Mouse (Mus musculus): ENCODE measurements around the gene Cyb5r3. TPM values are rescaled to one million over a fixed set of nuclear protein-coding genes. Genes with fewer than 3 reads are reported as not detected.

Cyb5r3 gene
- 197 and 230 TPM in 2 replicates for polyA plus RNA-seq (2012; rRNA removed)

- Histone ChIP-seq H3K27me3 (replicated peaks; ENCODE audit: control insufficient read depth, insufficient read depth, low read length) (no peaks in the 10 kb centered on the region), H3K4me3 (ENCODE audit: insufficient read depth, low read depth, low read length) (peak within 1 kb of the TSS; percentile 71), H3K36me3 (ENCODE audit: control insufficient read depth, insufficient read depth, low read length) (no peaks in the 10 kb centered on the region), H3K4me1 (ENCODE audit: control insufficient read depth, insufficient read depth, low read length) (peaks cover 26% of the 10 kb centered on the region), H3K27ac (ENCODE audit: insufficient read depth, low read depth, low read length) (peak within 1 kb of the TSS; percentile 77)
- 25% methylated on average over 28 of the region's 28 CpGs for WGBS
- no peak for TF ChIP-seq CTCF (conservative IDR thresholded peaks at IDR 0.05; ENCODE audit: insufficient read depth, insufficient read length, low read depth, low read length)
- peak; percentile 92 for DNase-seq
Measured at GRCm38 (mm10) chr15:83172492-83173429, at the start of gene Cyb5r3. Gene Cyb5r3 (minus strand): TSS chr15:83172592.

GRCm38 (mm10) chr15:83221721-83222120 is 49.3 kb upstream of the Cyb5r3 start:
- 77% methylated on average over 4 of the region's 4 CpGs for WGBS
- Histone ChIP-seq H3K27me3 (replicated peaks; ENCODE audit: control insufficient read depth, insufficient read depth, low read length) (no peaks in the 10 kb centered on the region), H3K36me3 (ENCODE audit: control insufficient read depth, insufficient read depth, low read length) (no peaks in the 10 kb centered on the region), H3K27ac (ENCODE audit: insufficient read depth, low read depth, low read length) (peak overlapping the region; percentile 15; the same call in 1 of the 2 replicates), H3K4me3 (ENCODE audit: insufficient read depth, low read depth, low read length) (no peak overlapping the region), H3K4me1 (ENCODE audit: control insufficient read depth, insufficient read depth, low read length) (peaks cover 19% of the 10 kb centered on the region)
- TF ChIP-seq CTCF (conservative IDR thresholded peaks at IDR 0.05; ENCODE audit: insufficient read depth, insufficient read length, low read depth, low read length) (no peak), POLR2A (IDR thresholded peaks at IDR 0.05; ENCODE audit: low read depth, low read length) (no peak)
- peak; percentile 36 for DNase-seq

GRCm38 (mm10) chr15:83220368-83221013 is 48.1 kb upstream of the Cyb5r3 start:
- no peaks in the 10 kb centered on the region for H3K36me3 ChIP-seq (ENCODE audit: control insufficient read depth, insufficient read depth, low read length)
- H3K27ac ChIP-seq (ENCODE audit: insufficient read depth, low read depth, low read length) = peak overlapping the region; percentile 49
- H3K4me1 ChIP-seq (ENCODE audit: control insufficient read depth, insufficient read depth, low read length) = peaks cover 19% of the 10 kb centered on the region
- H3K4me3 ChIP-seq (ENCODE audit: insufficient read depth, low read depth, low read length) = no peak overlapping the region
- whole genome bisulfite sequencing = 46% methylated on average over 9 of the region's 9 CpGs
- TF ChIP-seq POLR2A (IDR thresholded peaks at IDR 0.05; ENCODE audit: low read depth, low read length) (no peak), CTCF (conservative IDR thresholded peaks at IDR 0.05; ENCODE audit: insufficient read depth, insufficient read length, low read depth, low read length) (no peak)
- DNase-seq = peak; percentile 54
- no peaks in the 10 kb centered on the region for H3K27me3 ChIP-seq (replicated peaks; ENCODE audit: control insufficient read depth, insufficient read depth, low read length)

- Histone ChIP-seq H3K36me3 (ENCODE audit: control insufficient read depth, insufficient read depth, low read length) (no peaks in the 10 kb centered on the region), H3K4me3 (ENCODE audit: insufficient read depth, low read depth, low read length) (no peak overlapping the region), H3K27me3 (replicated peaks; ENCODE audit: control insufficient read depth, insufficient read depth, low read length) (no peaks in the 10 kb centered on the region), H3K27ac (ENCODE audit: insufficient read depth, low read depth, low read length) (peak overlapping the region; percentile 71), H3K4me1 (ENCODE audit: control insufficient read depth, insufficient read depth, low read length) (no peaks in the 10 kb centered on the region; the same call in 1 of the 2 replicates)
- 53% methylated on average over 5 of the region's 5 CpGs for WGBS
- DNase-seq = no peak
- no peak for TF ChIP-seq POLR2A (IDR thresholded peaks at IDR 0.05; ENCODE audit: low read depth, low read length)
- no peak for TF ChIP-seq CTCF (conservative IDR thresholded peaks at IDR 0.05; ENCODE audit: insufficient read depth, insufficient read length, low read depth, low read length)
Measured at GRCm38 (mm10) chr15:83215322-83216216, 43.2 kb upstream of the Cyb5r3 start.

- TF ChIP-seq CTCF (conservative IDR thresholded peaks at IDR 0.05; ENCODE audit: insufficient read depth, insufficient read length, low read depth, low read length) (peak; percentile 45), POLR2A (IDR thresholded peaks at IDR 0.05; ENCODE audit: low read depth, low read length) (no peak)
Measured at GRCm38 (mm10) chr15:83210229-83210628, 37.8 kb upstream of the Cyb5r3 start.

GRCm38 (mm10) chr15:83209719-83210118 is 37.3 kb upstream of the Cyb5r3 start:
- no peaks in the 10 kb centered on the region; the same call in 1 of the 2 replicates for H3K4me1 ChIP-seq (ENCODE audit: control insufficient read depth, insufficient read depth, low read length)
- no peak overlapping the region for H3K27ac ChIP-seq (ENCODE audit: insufficient read depth, low read depth, low read length)
- H3K4me3 ChIP-seq (ENCODE audit: insufficient read depth, low read depth, low read length) = no peak overlapping the region
- 12% methylated on average over 10 of the region's 10 CpGs for WGBS
- no peak for DNase-seq
- TF ChIP-seq CTCF (conservative IDR thresholded peaks at IDR 0.05; ENCODE audit: insufficient read depth, insufficient read length, low read depth, low read length) = no peak
- TF ChIP-seq POLR2A (IDR thresholded peaks at IDR 0.05; ENCODE audit: low read depth, low read length) = no peak
- H3K36me3 ChIP-seq (ENCODE audit: control insufficient read depth, insufficient read depth, low read length) = no peaks in the 10 kb centered on the region
- H3K27me3 ChIP-seq (replicated peaks; ENCODE audit: control insufficient read depth, insufficient read depth, low read length) = no peaks in the 10 kb centered on the region

More at GRCm38 (mm10) chr15:83210229-83210628, 37.8 kb upstream of the Cyb5r3 start:
- H3K4me1 ChIP-seq (ENCODE audit: control insufficient read depth, insufficient read depth, low read length) = no peaks in the 10 kb centered on the region; the same call in 1 of the 2 replicates
- no peaks in the 10 kb centered on the region for H3K36me3 ChIP-seq (ENCODE audit: control insufficient read depth, insufficient read depth, low read length)
- 17% methylated on average over 11 of the region's 11 CpGs for WGBS
- no peaks in the 10 kb centered on the region for H3K27me3 ChIP-seq (replicated peaks; ENCODE audit: control insufficient read depth, insufficient read depth, low read length)
- DNase-seq = peak; percentile 83
- peak overlapping the region; percentile 21; the same call in 1 of the 2 replicates for H3K4me3 ChIP-seq (ENCODE audit: insufficient read depth, low read depth, low read length)
- H3K27ac ChIP-seq (ENCODE audit: insufficient read depth, low read depth, low read length) = no peak overlapping the region
